ENCODE assay signal across 15 mouse cellular contexts in genomic region chr10:12727881-12728280, GRCm38 (mm10).
"Had no signal": no experiment of that assay in that cellular context is flagged by ENCODE, and none has a peak within 500 bp of the region (broad histone marks: within the 10 kb centered on the region; RNA-seq: fewer than 3 reads in every experiment).

No protein-coding gene starts in this region.

- DNase-seq: cerebellum, adult 8-10 months; cerebellum, adult 9-10 months; cerebellum, postnatal 36 days; embryo, embryonic 11 days; forebrain, postnatal 0 days; gastrocnemius, adult 2 months; gastrocnemius, postnatal 10 days; gastrocnemius, postnatal 14 days; gastrocnemius, postnatal 25 days; gastrocnemius, postnatal 36 days; heart, adult 2 months had no signal

- ATAC-seq: forebrain, embryonic 13.5 days; forebrain, embryonic 14.5 days; forebrain, embryonic 15.5 days; forebrain, embryonic 16.5 days; forebrain, postnatal 0 days had no signal
